Mouse (Mus musculus) spleen, postnatal 10 days (tissue): ENCODE results near the gene Pkig.
"Not testable (repeated sequence)": the region's sequence is repeated elsewhere in the genome, so short reads cannot be mapped to it uniquely, and the experiment has no call there.

Experiments used
- DNase-seq, 2 experiments: peaks; one replicate each; pipeline ENCODE4 v3.0.0; 2021 to 2022; ENCODE audit warnings: low spot score in 2 of 2

The Pkig gene

DNA sequence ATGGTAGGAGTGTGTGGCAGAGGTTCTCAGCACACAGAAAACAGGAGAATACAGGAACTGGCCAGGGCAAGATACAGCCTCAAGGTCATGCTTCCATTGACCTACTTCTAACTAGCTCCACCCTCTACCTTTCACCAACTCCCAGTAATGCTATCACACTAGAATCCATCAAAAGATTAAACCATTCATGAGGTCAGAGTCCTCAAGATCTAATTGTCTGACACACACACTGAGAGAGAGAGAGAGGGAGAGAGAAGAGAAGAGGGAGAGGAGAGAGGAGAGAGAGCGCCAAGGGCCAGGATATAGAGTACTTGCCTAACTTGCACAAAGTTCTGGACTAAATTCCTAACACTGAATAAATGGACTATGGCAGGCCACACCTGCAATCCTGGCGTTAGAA, 24.2 kb downstream of the Pkig start:
- DNase-seq, result no peak

DNA sequence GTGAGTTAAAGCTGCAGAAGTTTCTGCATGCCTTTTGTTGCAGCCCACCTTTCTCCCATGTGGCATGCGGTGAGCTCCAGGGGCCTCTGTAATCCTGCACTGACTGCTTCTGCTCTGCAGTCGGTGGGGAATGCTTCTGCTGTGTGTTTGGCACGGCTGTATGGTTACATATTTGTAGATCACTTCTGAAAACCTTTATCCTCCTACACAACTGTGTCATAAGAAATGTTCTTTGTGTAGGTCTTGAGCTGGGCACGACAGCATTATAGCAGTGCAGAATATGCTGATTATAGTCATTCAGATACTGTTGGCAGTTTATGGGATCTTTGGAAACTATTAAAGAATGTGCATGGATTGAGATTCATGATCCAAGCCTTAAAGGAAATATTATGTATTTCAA, 27.1 kb downstream of the Pkig start:
- DNase-seq, result no peak

DNA sequence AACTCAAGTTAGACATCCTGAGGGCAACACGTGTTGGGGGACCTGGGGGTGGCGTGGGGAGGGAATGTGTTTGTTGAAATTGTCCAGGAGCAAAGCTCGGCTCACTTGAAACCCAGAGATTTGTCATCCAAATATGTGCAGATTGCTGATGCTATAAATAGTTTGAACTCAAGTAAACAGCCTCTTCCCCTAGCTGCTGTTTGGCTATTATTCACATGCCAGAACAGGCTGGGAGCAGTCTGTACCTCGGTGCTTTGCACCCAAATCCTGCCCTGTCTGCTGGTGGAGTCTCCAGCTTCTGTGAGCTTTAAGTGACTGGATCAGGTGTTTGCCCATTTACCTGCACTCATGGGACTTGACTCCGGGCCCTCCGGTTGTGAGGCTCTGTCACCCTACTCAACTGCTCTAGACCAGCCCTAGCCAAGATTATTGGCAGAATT, 27.6 kb downstream of the Pkig start:
- no peak for DNase-seq

DNA sequence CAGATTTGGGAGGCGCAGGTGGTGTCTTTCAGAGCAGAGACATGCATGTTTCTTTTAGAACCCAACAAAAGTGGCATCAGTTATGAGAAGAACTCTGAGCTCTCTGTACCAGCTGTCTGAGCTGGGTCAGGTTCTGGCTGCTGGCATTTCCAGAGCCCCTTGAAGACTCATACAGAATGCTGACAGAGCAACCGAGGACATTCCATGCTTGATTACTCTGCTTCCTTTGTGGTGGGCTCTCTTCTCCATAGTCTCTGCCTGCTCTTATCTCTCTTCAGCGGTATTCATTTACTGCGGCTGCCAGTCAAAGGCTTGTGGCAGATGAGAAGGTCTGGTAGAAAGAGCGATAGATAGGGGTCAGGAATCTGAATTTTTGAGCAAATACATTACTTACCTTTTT, 28.0 kb downstream of the Pkig start:
- DNase-seq, result no peak

DNA sequence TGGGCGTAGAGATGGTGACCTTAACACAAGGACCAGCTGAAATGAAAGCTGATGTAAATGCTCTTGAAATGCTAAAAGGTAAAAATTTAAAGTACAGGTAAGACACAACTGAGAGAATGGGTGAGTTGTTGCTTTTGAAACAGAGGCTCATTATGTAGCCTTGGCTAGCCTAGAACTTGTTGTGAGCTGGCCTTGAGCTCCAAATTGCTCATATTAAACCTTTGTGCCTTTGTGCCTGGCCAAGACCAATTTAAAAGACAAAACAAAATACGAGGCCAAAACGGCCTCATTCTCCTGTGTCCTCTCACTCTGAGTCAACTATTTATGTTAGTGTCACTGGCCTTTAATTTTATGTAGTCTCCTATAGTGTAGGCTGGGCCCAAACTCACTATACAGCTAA, 28.7 kb downstream of the Pkig start:
- DNase-seq, result no peak

- not testable (repeated sequence) for DNase-seq
Observed at GRCm38 (mm10) chr2:163688377-163688776, 30.2 kb downstream of the Pkig start.

- no peak for DNase-seq
Observed at GRCm38 (mm10) chr2:163689771-163690170, 31.6 kb downstream of the Pkig start.

DNA sequence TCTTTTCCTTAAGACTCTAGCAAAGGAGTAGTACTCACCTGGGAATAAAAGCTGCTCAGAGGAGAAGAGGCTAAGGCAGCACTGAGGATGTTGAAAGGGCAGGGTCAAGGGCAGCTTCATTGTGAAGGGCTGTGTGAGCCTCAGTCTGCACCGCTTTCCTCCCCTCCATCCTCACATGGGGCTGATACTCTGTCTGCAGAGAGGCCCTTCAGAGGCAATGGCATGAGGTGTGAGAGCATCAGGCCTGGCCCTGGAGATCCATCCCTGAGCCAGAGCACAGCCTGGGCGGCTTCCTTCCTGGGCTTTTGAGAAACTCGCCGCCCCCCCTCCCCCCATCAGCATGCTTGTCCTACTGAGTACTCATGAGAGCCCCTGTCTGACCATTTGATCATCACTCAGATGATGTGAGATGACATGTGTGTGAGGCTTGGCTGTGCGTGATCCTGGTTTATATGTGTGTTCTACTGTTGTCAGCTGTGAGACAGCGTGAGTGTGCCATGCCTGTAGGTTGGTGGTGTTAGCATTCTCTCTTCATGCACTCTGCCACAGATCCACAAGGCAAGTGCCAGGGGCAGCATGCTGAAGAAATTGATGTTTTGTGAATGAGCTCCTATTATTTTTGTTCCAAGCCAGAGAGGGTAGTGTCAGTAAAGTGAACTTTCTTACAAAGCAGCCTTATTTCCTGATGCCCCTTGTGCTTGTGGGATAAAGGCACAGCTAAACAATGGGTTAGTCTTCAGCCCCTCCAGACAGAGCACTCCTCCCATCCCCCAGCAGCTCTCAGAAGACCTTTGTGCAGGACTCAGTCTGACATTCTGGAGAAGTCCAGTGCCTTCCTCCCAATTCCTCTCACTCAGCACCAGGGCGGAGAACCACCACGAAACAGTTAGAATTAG, 32.5 kb downstream of the Pkig start:
- no peak for DNase-seq

GRCm38 (mm10) chr2:163691846-163692605, 33.8 kb downstream of the Pkig start:
- DNase-seq, result no peak

DNA sequence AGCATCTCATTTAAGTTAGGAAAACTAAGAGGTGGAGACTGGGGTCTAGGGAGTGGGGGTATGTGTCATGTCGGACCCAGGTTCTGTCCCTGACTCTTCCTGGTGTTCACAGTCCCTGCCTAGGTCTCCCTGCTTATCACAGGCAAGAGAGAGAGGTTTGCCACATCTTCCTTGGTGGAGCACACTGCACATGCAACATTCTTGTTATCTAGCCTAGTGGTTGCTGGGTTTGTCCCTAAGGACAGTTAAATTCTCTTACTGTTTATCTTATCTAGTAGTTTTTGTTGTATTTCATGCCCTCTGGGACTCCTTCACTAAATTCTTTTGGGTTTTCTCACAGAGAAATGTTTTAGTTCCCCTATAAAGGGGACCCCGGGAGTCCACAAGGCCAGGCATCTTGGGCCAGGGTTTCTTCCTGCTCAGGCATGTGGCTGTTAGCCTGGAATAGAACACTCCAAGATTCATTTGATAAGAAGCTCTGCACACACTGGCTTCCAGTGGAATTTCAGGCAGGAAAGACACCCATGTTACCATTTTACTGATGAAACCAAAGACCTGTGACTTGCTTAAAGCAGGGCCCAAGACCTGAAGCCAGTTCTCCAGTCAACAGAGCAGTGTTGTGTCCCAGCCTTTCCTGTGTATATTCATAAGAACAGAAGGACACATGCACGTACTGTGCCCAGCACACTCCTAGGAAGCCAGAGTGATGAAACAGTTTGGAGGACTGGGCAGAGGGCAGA, 34.9 kb downstream of the Pkig start:
- DNase-seq, result no peak

DNA sequence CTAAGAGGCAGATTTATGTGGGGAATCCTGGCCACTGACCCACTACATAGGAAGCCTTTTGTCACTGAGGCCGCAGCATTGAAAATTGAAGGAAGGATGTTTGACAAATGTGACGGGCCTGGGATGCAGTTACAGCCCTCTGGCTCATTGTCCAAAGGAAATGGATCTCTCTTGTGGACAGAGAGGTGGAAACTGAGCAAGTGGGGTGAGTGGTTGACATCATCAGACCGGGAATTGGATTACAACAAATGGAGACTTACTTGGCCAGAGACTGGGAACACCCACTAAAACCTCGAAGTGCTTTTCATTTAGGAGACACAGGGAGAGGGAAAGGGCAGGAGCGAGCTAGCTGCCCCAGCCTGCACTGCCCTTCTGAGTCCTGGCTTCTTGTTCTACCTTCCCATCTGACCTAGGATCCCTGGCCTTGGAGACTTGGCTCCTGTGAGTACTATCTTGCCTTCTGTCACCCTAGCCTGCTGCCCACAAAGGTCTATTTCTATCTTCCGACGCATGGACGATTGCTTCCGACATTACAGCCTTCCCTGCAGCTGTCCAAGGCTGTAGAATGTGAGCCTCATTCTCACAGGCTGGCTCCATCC, 35.6 kb downstream of the Pkig start:
- no peak for DNase-seq

- no peak for DNase-seq
Observed at GRCm38 (mm10) chr2:163696763-163697162, 38.6 kb downstream of the Pkig start.

DNA sequence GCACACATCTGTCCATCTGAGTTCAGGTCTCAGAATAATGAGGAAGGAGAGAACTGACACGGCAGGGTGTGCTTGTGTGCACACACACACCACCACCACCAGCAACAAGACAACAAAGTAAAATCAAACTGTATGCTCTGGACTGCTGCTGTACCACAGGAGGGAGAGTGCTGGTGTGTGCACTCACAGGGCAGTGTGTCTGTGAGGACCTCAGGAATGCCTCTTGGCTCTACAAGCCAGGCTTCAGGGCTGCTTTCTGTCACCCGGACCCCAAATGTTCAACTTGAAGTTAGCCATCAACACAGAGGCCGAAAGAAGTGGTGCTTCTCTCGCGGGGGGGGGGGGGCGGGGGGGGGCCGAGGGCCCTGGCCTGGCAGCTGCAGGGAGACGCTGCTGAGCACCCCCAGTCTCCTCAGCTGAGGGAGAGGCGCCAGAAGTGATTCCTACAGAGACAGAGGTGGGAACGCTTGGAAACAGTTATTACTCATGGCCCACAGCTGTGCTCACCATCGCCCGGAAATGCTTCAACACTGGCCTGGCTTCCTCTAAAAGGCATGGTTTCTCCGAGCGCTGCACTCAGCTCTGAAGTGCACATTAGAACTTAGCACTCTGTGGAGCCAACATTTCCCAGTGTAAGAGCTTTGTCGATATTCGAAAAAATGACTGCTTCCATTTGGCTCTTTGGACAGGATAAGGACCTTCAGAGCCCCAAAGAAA, 39.7 kb downstream of the Pkig start:
- DNase-seq, result no peak

DNA sequence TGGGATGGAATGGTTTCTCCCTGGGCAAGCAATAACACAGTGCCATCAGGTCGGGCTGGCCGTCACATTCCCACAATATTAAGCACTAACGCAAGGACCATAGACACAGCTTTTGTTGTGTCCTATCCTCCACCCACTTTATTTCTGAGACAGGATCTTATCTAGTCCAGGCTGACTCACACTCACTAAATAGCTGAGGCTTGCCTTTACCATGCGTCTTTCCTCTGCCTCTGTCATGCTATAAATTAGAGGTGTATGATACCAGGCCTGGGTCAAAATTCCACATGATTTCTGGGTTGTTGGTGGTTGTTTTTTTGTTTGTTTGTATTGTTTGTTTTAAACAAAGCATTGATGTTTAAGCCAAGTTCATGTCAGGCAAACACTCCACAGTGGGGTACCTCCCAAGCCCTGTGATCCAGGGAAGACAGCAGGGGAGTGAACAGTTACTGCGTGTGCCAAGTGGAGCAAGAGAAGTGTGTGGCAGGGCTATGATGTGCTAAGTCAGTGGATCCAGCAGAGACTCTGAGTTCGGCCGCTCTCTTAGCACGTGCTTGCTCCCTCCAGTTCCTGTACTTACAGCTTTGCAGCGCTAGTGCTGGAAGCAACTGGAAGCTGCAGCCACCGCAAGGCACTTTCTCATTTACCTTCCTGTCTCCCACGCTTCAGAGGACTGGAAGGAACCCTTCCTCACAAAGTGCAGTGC, 41.0 kb downstream of the Pkig start:
- DNase-seq, result no peak

- no peak for DNase-seq
Observed at GRCm38 (mm10) chr2:163702431-163702830, 44.2 kb downstream of the Pkig start.

DNA sequence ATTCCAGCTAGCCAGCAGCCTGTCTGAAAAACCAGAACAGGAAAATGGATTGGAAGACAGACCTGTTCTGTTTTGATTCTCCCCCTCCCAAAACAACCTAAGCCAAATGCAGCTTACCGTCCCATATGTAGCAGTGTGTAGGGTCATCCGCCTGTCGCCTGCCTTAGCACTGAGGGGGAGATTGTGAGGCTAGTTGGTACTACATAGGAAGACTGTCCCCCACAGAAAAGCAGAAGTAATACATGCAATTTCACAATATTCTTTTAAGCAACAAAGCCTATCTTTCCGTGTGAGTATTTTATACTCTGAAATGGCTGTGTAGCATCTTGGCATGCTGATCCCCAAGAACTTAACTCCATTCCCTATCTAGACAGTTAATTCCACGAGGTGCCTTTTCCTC, 44.7 kb downstream of the Pkig start:
- no peak for DNase-seq

DNA sequence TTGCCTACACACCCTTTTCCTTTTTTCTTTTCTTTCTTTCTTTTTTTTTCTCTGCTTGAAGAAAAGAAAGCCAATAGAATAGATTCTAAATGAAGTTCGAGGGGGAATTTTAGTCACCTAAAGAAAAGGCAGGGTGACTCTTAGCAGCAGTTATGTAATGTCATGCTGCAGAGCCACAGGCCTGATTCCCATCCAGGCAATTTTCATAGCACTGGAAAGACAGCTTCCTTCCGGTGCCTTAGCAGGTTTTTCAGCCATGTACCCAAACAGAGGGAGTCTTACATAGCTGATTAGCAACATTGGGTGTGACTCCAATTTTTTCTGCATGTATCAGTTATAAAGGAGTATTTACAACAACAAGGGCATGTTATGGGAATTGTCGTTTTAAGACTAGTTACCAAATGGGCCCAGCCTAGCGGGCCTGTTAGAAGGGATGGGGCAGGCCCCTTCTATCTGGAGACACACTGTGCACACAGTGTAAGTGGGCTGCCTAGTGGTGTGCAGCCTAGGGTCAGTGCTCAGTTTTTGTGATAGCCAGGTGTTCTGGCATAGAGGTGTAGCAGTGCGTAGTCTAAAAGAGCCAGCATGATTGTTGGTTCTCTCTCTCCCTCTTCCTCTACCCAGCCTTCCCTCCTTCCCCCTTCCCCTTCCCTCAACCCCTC, 45.5 kb downstream of the Pkig start:
- DNase-seq, result no peak

DNA sequence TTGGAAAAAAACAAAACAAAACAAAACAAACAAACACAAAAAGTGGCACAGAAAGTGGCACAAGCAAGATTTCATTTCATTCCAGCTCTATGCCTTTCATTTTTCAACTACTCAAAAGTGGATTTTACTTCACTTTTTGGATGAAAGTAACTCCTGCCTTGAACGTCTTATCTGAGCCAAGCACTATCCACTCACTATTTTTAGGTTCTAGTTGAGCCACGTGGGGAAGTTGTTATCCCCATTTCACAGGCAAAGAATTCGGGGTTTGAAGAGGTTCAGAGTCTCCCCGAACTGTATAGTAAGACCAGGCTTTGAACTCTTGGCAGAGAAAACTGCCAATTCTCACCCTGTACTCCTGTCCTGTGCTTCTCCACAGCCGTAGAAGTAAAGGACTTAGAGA, 50.1 kb downstream of the Pkig start:
- DNase-seq, result no peak

- DNase-seq, result peak in 1 of 2 experiments; percentile 10
Observed at GRCm38 (mm10) chr2:163708763-163709250, 50.6 kb downstream of the Pkig start.

DNA sequence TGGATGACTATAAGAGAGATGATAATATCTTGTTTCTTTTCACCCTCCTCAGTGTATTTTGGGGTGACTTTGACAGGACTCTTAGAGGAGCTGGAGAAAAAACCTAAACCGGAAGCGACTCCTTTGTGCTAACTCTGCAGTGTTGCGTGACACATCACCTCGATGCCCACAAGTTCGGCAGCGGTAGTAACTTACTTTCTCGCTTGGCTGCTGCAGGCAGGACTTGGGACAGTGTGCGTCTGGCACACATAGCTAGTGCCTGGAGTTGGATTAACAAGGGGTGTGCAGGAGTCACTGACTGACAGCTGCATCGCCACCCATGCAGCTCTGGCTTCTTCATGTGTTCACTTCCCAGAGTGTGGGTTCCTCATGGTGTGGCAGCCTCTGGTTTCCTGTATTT, 51.8 kb downstream of the Pkig start:
- DNase-seq, result no peak
